Mouse (Mus musculus) liver, embryonic 14.5 days (tissue): ENCODE results near the gene Tmem88. TPM values are rescaled to one million over a fixed set of nuclear protein-coding genes. Genes with fewer than 3 reads are reported as not detected.
A peak's percentile ranks its signal among the peaks of the same experiment; 100 is the strongest.

Source experiments
- ATAC-seq: fragments of 200-750 bp; cut with Nextera tagmentation; 2 replicates; pipeline ENCODE4 v1.8.0; 2017; ENCODE audit warnings: moderate number of reproducible peaks, mild to moderate bottlenecking, moderate library complexity; ENCODE audit not compliant: insufficient read depth
- DNase-seq, 3 experiments: peaks; one replicate each; pipeline ENCODE4 v3.0.0-alpha.2; 2012 to 2013; ENCODE audit warnings: low read depth in 3 of 3, low spot score in 3 of 3
- H3K27ac ChIP-seq: fragments of 300-500 bp; sonication (generic); 2 replicates; pipeline ENCODE4 v1.5.1; 2014; ENCODE audit warnings: moderate library complexity, mild to moderate bottlenecking, control low read depth, inconsistent platforms
- H3K27me3 ChIP-seq: fragments of 300-500 bp; sonication (generic); 2 replicates; pipeline ENCODE4 v1.6.1; 2014; ENCODE audit warnings: mild to moderate bottlenecking, low read length, moderate library complexity; ENCODE audit not compliant: control insufficient read depth, insufficient read depth
- H3K36me3 ChIP-seq: fragments of 300-500 bp; sonication (generic); replicated peaks from 2 replicates; pipeline ENCODE4 v1.6.1; 2014; ENCODE audit warnings: low read depth; ENCODE audit not compliant: control insufficient read depth, insufficient read depth
- H3K4me1 ChIP-seq, 2 experiments: fragments of 200-500 bp in 1 of 2; fragments of 300-500 bp in 1 of 2; sonication (generic) in 1 of 2; replicated peaks; 2 replicates each; pipeline ENCODE4 v1.6.1; 2012 to 2014; ENCODE audit warnings: antibody characterized with exemption in 1 of 2, inconsistent platforms in 1 of 2, low read length in 1 of 2; ENCODE audit not compliant: control insufficient read depth in 2 of 2, insufficient read depth in 2 of 2
- H3K4me2 ChIP-seq: fragments of 300-500 bp; sonication (generic); 2 replicates; pipeline ENCODE4 v1.6.1; 2014; ENCODE audit warnings: low read depth, mild to moderate bottlenecking, control low read depth, moderate library complexity
- H3K4me3 ChIP-seq, 2 experiments: fragments of 200-500 bp in 1 of 2; fragments of 300-500 bp in 1 of 2; sonication (generic) in 1 of 2; 2 replicates each; pipeline ENCODE4 v1.5.1; 2012 to 2014; ENCODE audit warnings: low read depth in 2 of 2, low read length in 2 of 2, mild to moderate bottlenecking in 2 of 2, control low read depth in 1 of 2, inconsistent platforms in 1 of 2, moderate library complexity in 1 of 2; ENCODE audit not compliant: insufficient read depth in 1 of 2
- H3K9ac ChIP-seq: fragments of 300-500 bp; sonication (generic); replicated peaks from 2 replicates; pipeline ENCODE4 v1.6.1; 2014; ENCODE audit warnings: mild to moderate bottlenecking, control low read depth, moderate library complexity
- H3K9me3 ChIP-seq: fragments of 300-500 bp; sonication (generic); 2 replicates; pipeline ENCODE4 v1.6.1; 2016; ENCODE audit warnings: low read length, mixed read lengths; ENCODE audit not compliant: control insufficient read depth
- CTCF ChIP-seq: IDR thresholded peaks from 2 replicates; pipeline ENCODE4 v1.5.1; 2016; ENCODE audit warnings: antibody characterized with exemption, low read depth, control low read depth
- EP300 ChIP-seq: IDR thresholded peaks from 2 replicates; pipeline ENCODE4 v1.6.1; 2016; ENCODE audit warnings: antibody characterized with exemption, low read depth
- WGBS: fragments of 180-500 bp; shearing (Covaris S2); extraction: QIAGEN DNeasy Blood & Tissue Kit; methylation state at CpG from one replicate; pipeline ENCODE4 v1.1.7; 2014; ENCODE audit not compliant: insufficient replicate concordance; 5-methylcytosine and 5-hydroxymethylcytosine counted together
- polyA plus RNA-seq, 2 experiments: library from polyadenylated mRNA; depleted of rRNA in 1 of 2; stranded (reverse) in 1 of 2; unstranded in 1 of 2; fragments of >200 nt; fragmentation: Nextera tagmentation in 1 of 2; extraction: Ambion mirVana in 1 of 2; gene quantifications; 2 replicates each; pipeline versions ENCODE4 v1.2.1 to v1.2.3; 2012 to 2014

The Tmem88 gene
- polyA plus RNA-seq, 2 experiments = 3.7 to 4.6 TPM

DNA sequence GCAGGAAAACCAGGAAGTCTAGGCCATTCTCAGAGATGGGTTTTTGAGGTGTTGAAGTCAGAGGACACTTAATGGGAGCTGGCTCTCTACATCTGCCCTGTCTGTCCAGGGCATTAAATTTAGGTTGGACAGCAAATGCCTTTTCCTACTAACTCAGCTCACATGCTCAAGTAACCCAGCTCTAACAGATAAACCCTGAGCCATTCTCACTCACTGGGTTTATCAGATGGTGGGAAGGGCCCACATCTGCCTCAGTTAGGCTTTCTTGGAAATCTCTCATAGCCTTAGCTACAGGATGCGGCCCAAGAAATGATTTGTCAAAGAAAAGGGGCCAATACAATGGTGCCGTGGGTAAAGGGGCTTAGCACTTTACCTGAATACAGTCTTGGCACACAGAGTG, 28.2 kb upstream of the Tmem88 start:
- no peaks in the 10 kb centered on the region for H3K36me3 ChIP-seq
- H3K4me3 ChIP-seq = no peak overlapping the region
- no peak overlapping the region for H3K4me2 ChIP-seq
- no peak for ATAC-seq
- DNase-seq = no peak
- no peak overlapping the region; the same call in 1 of the 2 replicates for H3K9ac ChIP-seq
- peaks cover 7 to 18% of the 10 kb centered on the region in 2 experiments for H3K4me1 ChIP-seq
- H3K27me3 ChIP-seq = peaks cover 15% of the 10 kb centered on the region
- TF ChIP-seq CTCF (no peak), EP300 (no peak)
- no peak overlapping the region for H3K27ac ChIP-seq
- WGBS = 12% methylated on average over 2 of the region's 2 CpGs
- no peaks in the 10 kb centered on the region for H3K9me3 ChIP-seq

DNA sequence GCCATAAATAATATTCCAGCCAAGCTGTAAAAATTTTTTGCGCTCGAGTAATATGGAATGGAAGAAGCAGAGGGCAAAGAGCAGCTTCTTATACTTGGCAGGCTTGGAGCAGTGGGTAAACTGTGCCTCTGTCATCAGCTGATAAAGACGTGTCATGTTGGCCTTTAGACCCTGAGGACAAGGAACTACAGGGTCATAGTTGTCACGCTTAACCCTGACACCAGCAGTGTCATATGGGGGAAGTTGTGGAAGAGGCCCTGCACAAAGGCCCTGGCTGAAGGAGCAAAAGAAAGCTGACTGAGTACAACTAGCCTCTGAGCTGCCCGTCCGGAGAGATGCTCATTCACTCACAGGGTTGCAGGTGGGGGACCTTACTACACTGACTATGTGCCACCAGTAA, 25.9 kb upstream of the Tmem88 start:
- H3K4me1 ChIP-seq = peaks cover 20 to 37% of the 10 kb centered on the region in 2 experiments
- WGBS = 27% methylated on average over 6 of the region's 6 CpGs
- H3K4me2 ChIP-seq = no peak overlapping the region
- H3K27me3 ChIP-seq = peaks cover 21% of the 10 kb centered on the region
- H3K4me3 ChIP-seq = no peak overlapping the region
- ATAC-seq (no peak), DNase-seq (no peak)
- TF ChIP-seq CTCF (no peak), EP300 (no peak)
- no peak overlapping the region for H3K27ac ChIP-seq
- no peak overlapping the region for H3K9ac ChIP-seq
- H3K36me3 ChIP-seq = no peaks in the 10 kb centered on the region
- H3K9me3 ChIP-seq = no peaks in the 10 kb centered on the region

DNA sequence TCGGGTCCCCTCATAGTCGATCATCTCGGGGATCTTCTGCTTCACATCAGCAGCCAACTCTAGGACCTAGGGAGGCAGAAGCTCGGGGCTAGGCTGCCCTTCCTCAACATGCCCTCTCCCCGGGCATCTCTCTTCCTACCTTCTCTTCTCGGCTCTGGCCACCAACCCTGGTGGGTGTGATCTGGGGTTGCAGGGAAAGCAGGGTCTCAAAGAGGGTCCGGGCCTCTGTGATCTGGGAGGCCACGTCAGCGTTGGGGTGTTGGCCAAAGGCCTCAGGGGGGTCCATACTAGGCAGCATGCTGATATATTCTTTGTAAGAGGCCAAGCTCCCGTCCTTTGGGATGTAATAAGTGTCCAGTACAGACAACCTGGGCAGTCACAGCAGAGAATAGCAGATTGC, 24.8 kb upstream of the Tmem88 start:
- Histone ChIP-seq H3K9me3 (no peaks in the 10 kb centered on the region), H3K9ac (no peak overlapping the region)
- no peak for DNase-seq

DNA sequence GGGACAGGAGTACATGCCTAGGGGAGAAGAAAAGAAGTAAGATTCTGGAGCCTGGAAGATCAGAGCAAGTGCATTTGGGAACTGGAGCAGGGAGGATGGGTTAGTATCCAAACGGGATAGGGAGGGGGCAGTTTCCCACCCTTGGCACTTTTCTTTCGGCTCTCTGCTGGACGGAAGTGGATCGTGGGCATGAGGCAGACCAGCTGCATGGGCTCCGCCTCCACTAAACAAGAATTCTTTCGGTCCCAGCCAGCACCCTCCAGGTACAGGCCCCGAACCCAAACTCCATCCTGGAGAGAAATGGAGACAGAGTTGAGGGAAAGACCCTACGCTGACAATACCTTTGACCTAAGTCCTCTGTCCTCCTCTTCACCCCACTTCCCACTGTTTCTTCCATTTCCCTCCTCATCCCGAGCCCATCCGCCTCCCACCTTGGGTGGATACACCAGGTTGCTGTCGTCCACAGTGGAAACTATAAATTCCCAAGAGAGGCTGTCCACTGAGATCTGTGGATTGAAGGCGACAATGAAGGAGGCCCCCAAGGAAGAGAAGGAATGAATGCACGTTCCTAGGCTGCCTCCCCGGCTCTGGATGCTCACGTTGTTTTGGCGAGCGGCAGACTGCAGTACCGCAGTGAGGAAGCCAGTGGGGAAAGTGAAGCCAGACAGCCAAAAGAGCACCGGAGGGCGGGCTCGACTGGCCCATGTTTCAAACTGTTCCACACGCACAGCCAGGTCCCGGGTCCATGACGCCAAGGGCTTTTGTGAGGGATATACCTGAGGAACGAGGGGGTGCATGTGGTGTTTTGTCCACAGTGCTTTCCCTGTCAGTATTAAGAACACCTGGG, 23.3 kb upstream of the Tmem88 start:
- Histone ChIP-seq H3K27ac (no peak overlapping the region), H3K4me2 (peak overlapping the region; percentile 80; the same call in 1 of the 2 replicates), H3K9me3 (no peaks in the 10 kb centered on the region), H3K27me3 (peaks cover 39% of the 10 kb centered on the region), H3K36me3 (no peaks in the 10 kb centered on the region), H3K4me1 (peaks cover 25 to 49% of the 10 kb centered on the region in 2 experiments), H3K4me3 (no peak overlapping the region), H3K9ac (no peak overlapping the region)
- ATAC-seq (no peak), DNase-seq (no peak)
- no peak for TF ChIP-seq CTCF
- no peak for TF ChIP-seq EP300
- WGBS = 24% methylated on average over 25 of the region's 25 CpGs

More for the DNA sequence above, 24.8 kb upstream of the Tmem88 start:
- Histone ChIP-seq H3K36me3 (no peaks in the 10 kb centered on the region), H3K4me3 (no peak overlapping the region), H3K27ac (no peak overlapping the region), H3K4me2 (no peak overlapping the region), H3K4me1 (peaks cover 28 to 44% of the 10 kb centered on the region in 2 experiments), H3K27me3 (peaks cover 28% of the 10 kb centered on the region)
- ATAC-seq = no peak
- 77% methylated on average over 10 of the region's 10 CpGs for WGBS
- TF ChIP-seq CTCF (no peak), EP300 (no peak)

DNA sequence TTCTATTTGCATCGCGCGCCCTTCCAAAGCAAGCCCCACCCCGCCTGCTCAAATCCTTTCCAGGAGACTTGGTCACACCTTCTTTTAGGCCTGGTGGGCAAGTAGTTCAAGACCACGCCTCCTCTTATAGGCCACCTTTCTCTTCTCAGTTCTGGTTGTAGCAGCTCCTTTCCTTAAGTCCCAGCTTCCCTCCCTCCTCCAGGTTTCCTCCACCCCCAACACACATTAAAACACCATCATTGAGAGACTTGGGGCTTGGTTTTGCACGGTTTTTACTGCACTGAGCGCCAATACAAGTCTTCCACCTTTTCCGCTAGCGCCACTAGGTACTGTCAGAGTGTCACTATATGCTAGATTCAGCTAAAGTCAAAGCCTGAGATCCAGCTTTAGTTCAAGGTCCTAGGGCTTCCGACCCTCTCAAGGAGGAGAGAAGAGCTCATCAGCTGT, 22.5 kb upstream of the Tmem88 start:
- Histone ChIP-seq H3K9ac (no peak overlapping the region), H3K27ac (no peak overlapping the region), H3K4me2 (peak overlapping the region; percentile 80), H3K36me3 (no peaks in the 10 kb centered on the region), H3K4me1 (peaks cover 21 to 45% of the 10 kb centered on the region in 2 experiments), H3K4me3 (peak overlapping the region; percentile 28 to 49; a peak in 3 of 4 replicates), H3K27me3 (peaks cover 39% of the 10 kb centered on the region), H3K9me3 (no peaks in the 10 kb centered on the region)
- WGBS = 14% methylated on average over 10 of the region's 10 CpGs
- TF ChIP-seq CTCF (no peak), EP300 (no peak)
- DNase-seq = no peak
- ATAC-seq = no peak
